Mouse (Mus musculus) heart, embryonic 13.5 days (tissue): Measurements from ENCODE around the gene Grap2. TPM values are rescaled to one million over a fixed set of nuclear protein-coding genes. Genes with fewer than 3 reads are reported as not detected.

Source experiments
- ATAC-seq: fragments of 200-750 bp; cut with Nextera tagmentation; 2 replicates; pipeline ENCODE4 v1.8.0; 2017; ENCODE audit warnings: moderate TSS enrichment; ENCODE audit not compliant: insufficient number of reproducible peaks, low FRiP score, low TSS enrichment; ENCODE audit errors: extremely low read depth
- H3K27ac ChIP-seq: fragments of 300-500 bp; sonication (generic); replicated peaks from 2 replicates; pipeline ENCODE4 v1.5.1; 2015; ENCODE audit warnings: moderate library complexity, mild to moderate bottlenecking, inconsistent platforms
- H3K27me3 ChIP-seq: fragments of 300-500 bp; sonication (generic); replicated peaks from 2 replicates; pipeline ENCODE4 v1.6.1; 2015; ENCODE audit warnings: mild to moderate bottlenecking, inconsistent platforms
- H3K36me3 ChIP-seq: fragments of 300-500 bp; sonication (generic); 2 replicates; pipeline ENCODE4 v1.6.1; 2015; ENCODE audit warnings: mild to moderate bottlenecking, inconsistent platforms
- H3K4me1 ChIP-seq: fragments of 300-500 bp; sonication (generic); 2 replicates; pipeline ENCODE4 v1.6.1; 2015; ENCODE audit warnings: inconsistent platforms
- H3K4me2 ChIP-seq: fragments of 300-500 bp; sonication (generic); 2 replicates; pipeline ENCODE4 v1.6.1; 2015; ENCODE audit warnings: inconsistent platforms, mild to moderate bottlenecking, moderate library complexity
- H3K4me3 ChIP-seq: fragments of 300-500 bp; sonication (generic); 2 replicates; pipeline ENCODE4 v1.5.1; 2015; ENCODE audit warnings: moderate library complexity, mild to moderate bottlenecking, inconsistent platforms
- H3K9ac ChIP-seq: fragments of 300-500 bp; sonication (generic); 2 replicates; pipeline ENCODE4 v1.6.1; 2015; ENCODE audit warnings: inconsistent platforms, mild to moderate bottlenecking, moderate library complexity
- H3K9me3 ChIP-seq: fragments of 300-500 bp; sonication (generic); 2 replicates; pipeline ENCODE4 v1.6.1; 2016; ENCODE audit warnings: inconsistent platforms
- WGBS: fragments of 180-500 bp; shearing (Covaris S2); methylation state at CpG from one replicate; pipeline ENCODE4 v1.1.7; 2015; ENCODE audit warnings: mixed read lengths; 5-methylcytosine and 5-hydroxymethylcytosine counted together
- microRNA-seq: library from miRNA; unstranded; fragments of <30 nt; microRNA quantifications from one replicate; pipeline ENCODE4, GENCODE M21; 2016
- polyA plus RNA-seq: library from polyadenylated mRNA; unstranded; fragments of >200 nt; fragmentation: Nextera tagmentation; extraction: Ambion mirVana; gene quantifications from 2 replicates; pipeline ENCODE4 v1.2.1, GENCODE M21; 2015

The Grap2 gene
- polyA plus RNA-seq, 1 experiment from 2014 or later = 8.8 TPM

DNA sequence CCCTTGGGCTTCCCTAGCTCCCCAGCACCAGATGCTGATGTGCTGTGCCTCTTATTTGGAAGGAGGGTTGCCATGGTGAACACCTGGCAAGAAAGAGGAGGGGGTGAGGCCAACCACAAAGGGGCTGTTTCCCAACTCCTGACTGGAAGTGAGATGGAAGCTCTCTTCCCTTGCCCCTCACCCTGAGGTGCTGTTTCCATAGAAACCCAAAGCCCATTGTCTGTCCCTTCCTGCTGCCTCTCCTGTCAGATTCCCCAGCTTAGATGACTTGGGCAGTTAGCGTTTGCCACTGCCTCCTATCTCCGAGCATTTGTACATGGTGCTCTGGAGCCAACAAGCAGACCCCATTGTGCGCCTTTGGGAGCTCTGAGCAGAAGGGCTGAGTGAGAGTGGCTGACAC, 121.1 kb downstream of the Grap2 start:
- 31% methylated on average over 3 of the region's 3 CpGs for WGBS
- peaks cover 15% of the 10 kb centered on the region for H3K4me1 ChIP-seq
- no peak overlapping the region for H3K4me2 ChIP-seq
- no peak overlapping the region for H3K4me3 ChIP-seq
- no peak overlapping the region for H3K27ac ChIP-seq
- no peaks in the 10 kb centered on the region for H3K36me3 ChIP-seq
- ATAC-seq = no peak
- H3K9me3 ChIP-seq = no peaks in the 10 kb centered on the region
- peaks cover 82% of the 10 kb centered on the region for H3K27me3 ChIP-seq
- no peak overlapping the region for H3K9ac ChIP-seq

DNA sequence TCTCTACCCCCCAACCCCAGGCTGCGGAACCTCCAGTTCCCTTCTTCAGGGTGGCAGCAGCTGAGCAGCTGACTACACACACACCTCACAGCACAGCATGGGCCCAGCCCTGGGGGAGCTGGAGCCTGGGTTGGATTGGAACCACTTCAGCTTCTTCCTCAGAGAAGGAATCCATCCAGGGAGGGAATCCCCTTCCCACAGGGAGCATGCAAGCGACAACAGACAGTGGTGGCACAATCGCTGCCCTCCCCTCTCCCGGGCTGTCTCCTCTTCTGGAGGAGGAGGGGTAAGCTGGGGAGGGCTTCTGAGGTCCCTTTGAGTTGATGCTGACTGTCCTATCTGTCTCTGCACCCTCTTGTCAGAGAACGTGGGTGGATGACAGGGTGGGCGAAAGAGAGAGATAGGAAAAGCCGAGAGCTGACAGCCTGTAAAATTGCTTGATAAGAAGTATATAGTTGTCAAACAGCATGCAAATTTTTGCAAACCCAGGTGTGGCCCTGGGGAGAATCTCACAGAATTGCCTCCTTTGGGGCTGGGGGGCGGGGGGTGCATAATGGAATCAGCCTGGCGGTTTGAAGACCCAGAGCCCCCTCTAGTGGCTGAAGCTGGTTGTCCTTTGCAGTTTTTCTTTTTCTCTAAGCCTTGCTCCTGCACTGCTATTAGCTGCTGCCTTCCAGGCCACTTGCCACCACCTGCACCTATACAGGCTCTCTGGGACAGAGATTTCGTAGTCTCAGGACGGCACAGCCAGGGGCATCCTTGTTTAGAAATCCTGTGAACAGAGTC, 121.9 kb downstream of the Grap2 start:
- no peak for ATAC-seq
- Histone ChIP-seq H3K9ac (peak overlapping the region; percentile 61; the same call in 1 of the 2 replicates), H3K4me1 (peaks cover 15% of the 10 kb centered on the region), H3K36me3 (no peaks in the 10 kb centered on the region), H3K27me3 (peaks cover 75% of the 10 kb centered on the region), H3K9me3 (no peaks in the 10 kb centered on the region), H3K4me2 (peak overlapping the region; percentile 56), H3K4me3 (peak overlapping the region; percentile 22), H3K27ac (no peak overlapping the region)
- WGBS = 13% methylated on average over 11 of the region's 11 CpGs

DNA sequence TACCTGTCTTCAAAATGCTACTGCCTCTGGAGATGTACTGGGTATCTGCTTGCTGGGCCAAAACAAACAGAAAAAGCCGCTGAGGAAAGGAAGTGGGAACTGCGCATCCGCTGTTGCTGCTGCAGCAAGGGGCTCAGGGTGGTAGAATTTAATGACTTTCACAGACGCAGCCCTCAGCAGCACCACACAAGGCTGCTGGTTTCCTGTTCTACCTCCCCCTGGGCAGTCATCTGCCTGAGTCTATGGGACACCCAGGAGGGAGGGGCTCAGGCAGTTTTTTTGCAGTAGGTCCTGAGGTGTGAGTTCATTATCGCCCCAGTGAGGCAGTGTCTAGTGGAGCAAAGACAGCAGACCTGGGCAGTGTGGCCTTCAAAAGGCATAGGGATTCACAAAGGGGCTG, 125.2 kb downstream of the Grap2 start:
- peaks cover 48% of the 10 kb centered on the region for H3K27me3 ChIP-seq
- no peaks in the 10 kb centered on the region for H3K36me3 ChIP-seq
- peak overlapping the region; percentile 13; the same call in 1 of the 2 replicates for H3K27ac ChIP-seq
- no peak overlapping the region for H3K9ac ChIP-seq
- WGBS = 26% methylated on average over 5 of the region's 5 CpGs
- no peaks in the 10 kb centered on the region for H3K9me3 ChIP-seq
- no peak overlapping the region for H3K4me3 ChIP-seq
- ATAC-seq = no peak
- peaks cover 15% of the 10 kb centered on the region for H3K4me1 ChIP-seq
- H3K4me2 ChIP-seq = no peak overlapping the region

DNA sequence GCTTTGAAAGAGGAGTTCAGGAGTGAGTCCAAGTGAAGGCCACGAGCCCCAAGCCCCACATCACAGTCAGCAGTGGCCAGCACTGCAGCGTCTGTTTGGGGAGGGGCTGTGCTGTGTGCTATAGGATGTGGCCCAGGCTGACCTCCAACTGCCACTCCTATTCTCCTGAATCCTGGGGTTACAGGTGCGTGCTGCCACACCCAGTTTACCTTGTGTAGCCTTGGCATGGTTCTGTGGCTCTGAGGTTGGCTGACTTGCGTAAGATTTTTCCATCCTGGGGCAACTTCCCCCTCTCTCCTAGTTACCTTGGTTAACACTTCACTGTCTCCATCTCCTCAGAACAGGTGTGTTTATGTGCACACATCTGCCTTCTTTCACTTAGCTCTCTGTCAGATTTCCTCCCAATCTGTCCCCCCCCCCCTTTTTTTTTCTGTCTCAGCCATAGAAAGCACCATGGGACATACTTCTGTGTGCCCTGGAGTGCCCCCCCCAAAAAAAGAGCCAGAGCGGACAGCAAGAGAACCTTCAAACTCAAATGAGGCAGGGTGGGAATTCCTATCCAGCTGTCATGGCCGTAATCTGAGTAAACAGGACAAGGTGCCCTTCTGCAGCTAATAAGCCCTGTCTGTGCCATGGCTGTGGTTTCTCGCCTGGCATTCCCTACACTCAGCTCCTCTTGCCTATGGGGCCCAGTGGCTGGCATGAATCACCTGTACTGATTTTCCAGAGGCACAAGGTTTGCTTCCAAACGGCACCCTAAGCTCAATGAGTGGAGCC, 129.3 kb downstream of the Grap2 start:
- H3K27me3 ChIP-seq = peaks cover 12% of the 10 kb centered on the region
- 64% methylated on average over 8 of the region's 8 CpGs for WGBS
- peaks cover 19% of the 10 kb centered on the region for H3K4me1 ChIP-seq
- H3K9ac ChIP-seq = no peak overlapping the region
- no peak overlapping the region for H3K4me2 ChIP-seq
- H3K27ac ChIP-seq = no peak overlapping the region
- no peaks in the 10 kb centered on the region for H3K9me3 ChIP-seq
- H3K36me3 ChIP-seq = no peaks in the 10 kb centered on the region
- H3K4me3 ChIP-seq = no peak overlapping the region
- no peak for ATAC-seq

Small RNAs within 50 kb of the gene (microRNA-seq; reads per million reads assigned to microRNA genes)
- not detected for gene Mir6957

Other genes starting within 250 kb of the Grap2 start
- gene Enthd1, start 7.4 kb upstream of the Grap2 start, polyA plus RNA-seq = not detected in 2 replicates
- 0.13 and 0.14 TPM in 2 replicates for gene Fam83f, start 99.3 kb downstream of the Grap2 start, polyA plus RNA-seq
- gene Tnrc6b, start 138.7 kb downstream of the Grap2 start, polyA plus RNA-seq = 23.8 and 24.2 TPM in 2 replicates